In genomic region chr16:96730881-96731280, GRCm38 (mm10) we compare ENCODE assay signal across 12 mouse cellular contexts.
"Had no signal": no experiment of that assay in that cellular context is flagged by ENCODE, and none has a peak within 500 bp of the region (broad histone marks: within the 10 kb centered on the region; RNA-seq: fewer than 3 reads in every experiment).

No protein-coding gene starts in this region.

- H3K36me3 ChIP-seq: liver, embryonic 13.5 days; neural tube, embryonic 13.5 days had no signal

- H3K4me1 ChIP-seq: liver, embryonic 13.5 days had no signal

- H3K27ac ChIP-seq: liver, embryonic 13.5 days; neural tube, embryonic 13.5 days; stomach, postnatal 0 days had no signal

- H3K9ac ChIP-seq: liver, embryonic 13.5 days; neural tube, embryonic 13.5 days had no signal

- H3K4me2 ChIP-seq: liver, embryonic 13.5 days; neural tube, embryonic 13.5 days had no signal

- DNase-seq: kidney, adult 18-20 months; kidney, adult 9 months; kidney, postnatal 14 days; kidney, postnatal 4 days; liver, embryonic 13.5 days; lung, adult 2 months; lung, postnatal 14 days; lung, postnatal 4 days; thymus, postnatal 25 days had no signal

- H3K4me3 ChIP-seq: liver, embryonic 13.5 days; neural tube, embryonic 13.5 days had no signal

- H3K27me3 ChIP-seq: liver, embryonic 13.5 days; neural tube, embryonic 13.5 days had no signal

- ATAC-seq: intestine, embryonic 16.5 days had no signal

- H3K9me3 ChIP-seq: liver, embryonic 13.5 days; neural tube, embryonic 13.5 days had no signal
